Mouse (Mus musculus) spleen, adult 12 weeks (tissue): Measurements from ENCODE around the gene Macc1.

Experiments
- DNase-seq: peaks from one replicate; pipeline ENCODE4 v3.0.0; 2022; ENCODE audit warnings: low spot score

Gene Macc1

DNA sequence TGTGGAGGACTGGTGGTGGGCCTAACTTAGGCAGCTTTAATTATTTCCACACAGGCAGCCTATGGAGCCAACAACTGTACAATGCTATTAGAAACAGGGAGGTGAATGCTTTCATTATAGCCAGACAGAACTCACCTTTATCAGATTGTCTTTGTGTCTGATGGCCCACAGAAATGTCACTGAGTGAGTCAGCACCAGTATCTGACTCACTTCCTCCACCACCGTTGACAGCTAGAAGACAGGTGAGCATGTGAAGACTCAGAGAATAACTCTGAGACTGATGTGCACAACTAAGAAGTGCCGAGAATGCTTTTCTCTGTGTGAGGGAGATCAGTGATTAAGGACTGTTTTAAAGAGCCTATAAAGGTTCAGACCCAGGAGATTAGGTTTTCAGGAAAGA, 73.9 kb downstream of the Macc1 start:
- DNase-seq: no peak

DNA sequence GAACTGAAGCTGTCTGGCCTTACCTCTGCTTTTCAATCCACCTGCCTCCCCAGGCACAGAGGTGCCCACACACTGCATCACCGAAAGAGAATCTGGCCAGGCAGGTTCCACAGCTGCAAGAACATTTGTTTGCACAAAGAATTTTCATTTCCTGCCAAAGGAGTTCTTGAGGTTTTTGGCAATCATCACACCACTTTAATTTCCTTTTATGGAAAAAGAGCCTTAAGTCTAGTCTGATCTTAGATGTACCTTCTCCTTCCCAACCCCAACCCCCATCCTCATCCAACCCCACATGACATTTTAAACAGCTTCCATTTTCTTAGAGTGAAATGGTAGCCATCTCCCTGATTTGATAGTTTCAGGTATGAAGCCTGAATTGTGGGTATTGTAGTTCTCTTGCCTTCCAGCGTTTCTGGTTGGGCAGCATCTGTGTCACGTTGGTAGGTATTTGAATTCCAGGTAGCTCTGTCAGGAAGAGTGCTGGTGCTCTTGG, 76.2 kb downstream of the Macc1 start:
- no peak for DNase-seq

DNA sequence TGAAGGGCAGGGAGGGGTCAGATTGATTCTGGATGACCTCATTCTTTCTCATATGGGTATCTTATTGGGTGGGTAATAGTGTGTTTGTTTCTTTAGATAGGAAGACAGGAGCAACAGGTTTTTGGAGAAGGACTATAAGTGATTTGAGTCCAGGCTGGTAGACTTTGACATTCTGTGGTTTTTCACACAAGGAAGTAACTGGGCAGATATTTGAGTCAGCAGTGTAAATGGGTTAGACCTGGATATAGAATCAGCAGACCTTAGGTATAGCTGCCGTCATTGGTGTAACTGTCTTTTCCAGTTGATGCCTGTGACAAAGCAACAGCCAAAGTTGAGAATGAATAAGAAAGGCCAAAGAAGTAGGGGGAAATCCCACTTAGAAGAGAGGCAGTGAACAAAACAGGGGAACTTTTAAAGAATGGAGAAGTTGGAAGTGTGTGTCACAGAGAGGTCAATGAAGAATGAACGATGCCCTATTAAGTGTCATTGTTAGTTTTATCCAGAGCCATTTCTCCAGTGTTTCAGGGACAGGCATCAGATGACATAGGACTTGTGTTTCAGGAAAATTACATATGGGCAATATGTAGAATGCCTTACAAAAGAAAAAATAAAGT, 84.1 kb downstream of the Macc1 start:
- no peak for DNase-seq

DNA sequence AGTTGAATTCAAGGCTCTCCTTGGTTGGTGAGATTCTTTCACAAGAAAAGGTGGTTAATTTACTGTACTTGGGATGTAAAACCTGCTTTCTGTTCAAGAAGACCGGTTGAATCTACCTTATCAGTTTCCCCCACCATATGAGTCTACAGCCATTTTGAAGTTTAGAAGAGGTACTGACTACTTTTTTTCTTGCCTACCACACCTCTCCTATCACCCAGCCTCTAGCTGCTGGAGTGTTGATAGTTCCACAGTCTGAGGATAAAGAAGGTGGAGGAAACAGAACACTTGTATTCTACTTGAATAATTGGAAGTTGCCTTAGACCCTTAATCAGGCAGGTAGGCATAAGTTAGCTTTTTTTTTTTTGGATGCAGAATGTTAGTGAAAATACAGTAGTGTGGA, 88.2 kb downstream of the Macc1 start:
- DNase-seq: no peak

DNA sequence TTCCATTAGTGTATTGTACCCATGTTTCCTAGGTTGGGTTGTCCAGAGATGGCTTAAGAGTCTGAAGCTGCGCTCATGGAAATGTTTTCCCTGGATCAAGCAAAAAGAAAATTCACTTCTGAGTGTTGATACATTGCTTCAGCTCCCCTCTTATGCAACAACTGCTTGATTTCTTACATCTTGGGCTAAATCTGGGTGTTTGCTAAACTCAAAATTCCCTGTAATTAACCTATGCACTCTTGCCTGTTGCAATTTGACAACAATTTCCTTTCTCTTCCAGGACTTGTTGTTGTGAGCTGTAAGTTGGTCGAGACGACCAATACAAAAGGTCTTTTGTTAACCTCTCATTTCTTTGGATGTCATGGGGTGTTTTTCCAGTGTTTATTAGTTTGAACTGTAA, 88.7 kb downstream of the Macc1 start:
- no peak for DNase-seq

DNA sequence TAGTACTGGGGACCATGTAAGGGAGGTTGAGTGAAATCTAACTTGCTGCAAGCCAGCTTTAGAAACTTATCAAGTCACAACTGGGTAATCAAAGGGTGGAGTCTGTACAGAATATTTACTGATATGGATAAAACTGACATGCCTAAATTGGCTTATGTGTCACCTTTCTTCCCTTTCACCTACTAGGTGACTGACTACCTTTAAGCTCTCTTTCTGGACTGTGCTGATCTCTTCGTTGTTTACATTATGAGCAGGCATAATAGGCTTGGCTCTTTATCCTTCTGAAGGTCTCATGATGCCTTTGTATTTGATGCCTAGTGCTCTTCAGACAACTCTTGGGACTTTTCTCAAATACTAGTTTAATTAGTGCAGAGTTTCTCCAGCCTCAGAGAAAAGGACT, 90.7 kb downstream of the Macc1 start:
- DNase-seq: no peak

DNA sequence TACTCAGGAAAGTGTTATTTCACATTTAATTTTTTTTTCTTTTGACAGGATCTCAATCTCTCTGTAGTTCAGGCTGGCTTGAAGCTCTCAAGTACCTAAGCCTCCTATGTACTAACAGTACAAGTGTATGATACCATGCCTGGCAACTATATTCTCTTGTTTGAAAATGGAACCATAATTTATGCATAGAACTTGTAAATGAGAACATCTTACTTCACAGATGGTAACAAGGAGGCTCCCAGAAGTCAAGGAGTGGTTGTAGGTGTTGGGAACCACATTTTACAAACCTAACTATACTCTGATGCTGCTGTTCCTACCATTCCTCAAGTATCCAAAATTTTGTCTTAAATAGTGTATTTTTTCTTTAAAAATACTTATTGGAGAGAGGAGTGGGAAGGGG, 96.5 kb downstream of the Macc1 start:
- no peak for DNase-seq

DNA sequence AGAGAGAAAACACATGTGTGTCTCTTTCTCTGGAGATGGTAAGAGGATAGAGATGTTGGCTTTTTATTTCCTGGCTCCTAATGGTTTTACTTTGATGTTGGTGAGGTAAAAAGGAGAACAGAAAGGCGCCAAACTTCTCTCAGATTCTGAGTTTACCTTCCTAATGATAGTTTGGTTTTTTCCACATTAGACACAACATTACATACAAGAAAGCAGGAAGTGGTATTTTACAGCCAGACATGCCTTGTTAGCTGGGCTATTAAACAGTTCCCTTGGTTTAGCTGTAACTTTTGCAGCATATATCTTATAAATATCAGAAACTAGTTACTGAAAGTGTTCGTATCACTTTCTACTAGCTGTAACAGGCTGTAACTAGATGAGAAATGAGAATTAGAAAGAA, 96.9 kb downstream of the Macc1 start:
- DNase-seq: no peak

DNA sequence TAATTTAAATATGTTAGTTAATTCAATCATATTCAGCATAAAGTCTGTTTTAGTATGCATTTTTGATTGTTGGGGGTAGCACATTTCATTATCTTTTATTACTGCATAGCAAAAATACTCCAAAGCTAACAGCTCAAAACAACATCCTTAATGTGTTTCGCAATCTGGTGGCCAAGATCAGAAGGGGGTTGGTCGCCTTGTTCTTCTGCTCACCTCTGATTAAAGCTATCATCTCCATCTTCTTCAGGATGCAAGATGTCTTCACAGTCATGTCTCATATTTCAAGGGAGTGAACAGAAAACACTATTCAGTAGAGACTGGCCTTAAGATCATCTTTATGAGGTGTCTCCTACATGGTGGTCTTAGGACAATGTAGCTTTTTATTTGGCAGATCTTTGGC, 97.9 kb downstream of the Macc1 start:
- DNase-seq: no peak

DNA sequence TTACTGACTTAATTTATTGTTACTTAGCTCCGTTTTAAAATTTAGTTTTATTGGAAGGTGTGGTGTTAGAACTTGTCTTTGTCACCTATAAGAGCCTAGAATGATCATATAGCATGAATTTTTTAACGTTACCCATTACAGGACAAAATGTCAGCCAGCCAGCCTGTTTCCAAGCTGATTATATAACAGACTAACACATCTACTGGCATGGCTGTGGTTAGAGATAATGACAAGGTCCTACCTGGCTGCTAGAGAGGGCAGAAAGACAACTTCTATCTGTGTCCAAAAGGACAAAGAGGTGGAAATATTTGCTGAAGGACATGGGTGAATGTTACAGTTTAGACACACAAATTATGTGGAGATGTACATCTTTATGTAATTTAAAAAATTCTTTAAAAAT, 101.8 kb downstream of the Macc1 start:
- no peak for DNase-seq

DNA sequence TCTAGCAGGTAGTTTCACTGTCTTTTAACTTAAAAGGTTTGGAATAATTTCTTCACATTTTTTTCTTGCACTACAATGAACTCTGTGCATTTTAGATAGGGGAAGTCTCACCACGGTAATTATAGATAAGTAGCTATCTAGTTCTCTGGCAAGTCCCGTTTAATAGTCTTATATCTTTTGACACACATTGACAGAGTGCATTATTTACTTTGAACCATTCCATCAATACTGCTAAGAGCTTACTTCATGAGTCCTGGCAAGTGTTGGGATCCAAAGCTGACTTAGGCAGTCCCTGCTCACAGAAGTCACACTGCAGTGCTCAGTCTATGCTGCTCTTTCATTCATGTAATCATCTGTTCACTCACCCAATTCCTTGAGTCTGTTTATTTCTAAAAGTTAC, 111.7 kb downstream of the Macc1 start:
- no peak for DNase-seq

DNA sequence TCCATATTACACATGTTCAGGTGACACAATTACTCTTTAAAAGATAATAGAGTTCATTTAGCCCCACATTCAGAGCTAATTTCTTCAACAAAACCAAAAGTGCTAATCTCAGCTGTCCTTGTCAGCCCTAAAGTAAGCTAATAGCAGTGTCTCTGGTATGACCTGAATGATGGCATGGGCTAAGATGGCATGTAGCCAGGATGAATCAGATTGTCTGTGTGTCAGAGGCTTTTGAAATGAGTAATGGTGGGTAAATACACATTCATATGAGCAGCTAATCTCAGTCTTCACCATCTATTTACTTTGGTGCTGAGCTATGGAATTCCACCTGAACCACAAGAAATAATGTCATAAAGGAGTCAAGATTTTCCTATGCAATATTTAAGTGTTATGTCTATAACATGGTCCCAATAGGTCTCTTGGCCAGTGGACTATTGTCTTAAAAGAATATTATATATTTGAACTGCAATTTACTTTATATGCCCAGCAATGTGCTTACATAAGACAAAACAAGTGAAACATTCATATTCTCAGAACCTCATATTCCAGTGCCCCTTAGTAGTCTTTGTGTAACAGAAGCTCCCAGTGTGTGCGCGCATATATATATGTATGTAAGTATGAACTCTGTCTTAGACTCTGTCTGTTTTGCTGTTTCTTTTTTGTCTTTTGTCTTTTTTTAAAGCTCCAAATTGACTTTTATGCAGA, 112.3 kb downstream of the Macc1 start:
- no peak for DNase-seq

DNA sequence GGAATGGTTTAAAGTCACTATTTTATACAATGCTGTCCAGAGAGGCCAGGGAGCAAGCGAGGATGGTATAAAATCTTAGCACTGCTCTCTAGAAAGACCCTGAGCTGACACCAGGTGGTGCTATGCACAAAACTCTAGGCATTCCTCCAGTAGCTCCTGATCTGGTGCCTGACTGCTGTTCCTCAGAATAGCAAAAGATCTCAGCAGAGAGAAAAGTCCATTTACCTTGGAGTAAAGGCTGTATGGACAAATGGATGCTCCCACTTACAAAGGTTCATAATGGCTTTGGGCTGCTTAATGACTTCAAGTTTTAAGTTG, 112.8 kb downstream of the Macc1 start:
- DNase-seq: no peak

DNA sequence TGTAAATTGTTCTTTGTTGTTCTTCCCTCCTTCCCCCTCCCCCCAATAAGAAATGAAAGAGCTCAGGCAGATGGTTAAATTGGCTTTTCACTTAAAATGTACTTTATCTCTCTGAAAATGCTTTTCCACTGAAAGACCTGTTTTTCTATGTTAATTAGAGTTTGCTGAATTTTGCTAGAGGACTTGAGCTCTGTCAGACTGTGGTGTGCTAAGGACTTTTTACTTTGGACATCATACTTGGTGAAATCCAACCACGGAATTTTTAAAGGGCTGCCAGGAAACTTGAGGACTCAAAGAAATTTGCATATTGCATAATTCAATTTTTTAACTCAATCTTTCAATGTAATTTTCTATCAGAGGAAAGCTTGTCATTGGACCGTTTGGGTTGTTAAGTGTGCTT, 126.7 kb downstream of the Macc1 start:
- no peak for DNase-seq

DNA sequence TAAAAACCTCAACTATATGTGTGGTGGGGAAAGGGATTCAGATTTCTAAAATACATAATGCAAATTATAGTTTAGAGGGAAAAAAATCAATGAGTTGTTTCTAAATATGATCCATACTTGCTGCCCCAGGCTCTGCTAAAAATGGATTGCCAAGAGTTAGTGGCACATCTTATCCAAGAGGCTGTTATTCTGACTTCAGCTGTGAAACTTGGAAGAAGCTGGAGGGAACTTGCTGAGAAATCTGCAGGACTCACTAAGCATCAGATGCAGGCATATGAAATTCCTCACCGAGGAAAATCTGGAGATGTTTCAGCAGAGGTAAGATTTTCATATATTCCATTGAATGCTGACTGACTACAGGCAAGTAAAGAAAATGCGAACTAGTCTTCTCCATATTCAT, 136.0 kb downstream of the Macc1 start:
- DNase-seq: no peak

DNA sequence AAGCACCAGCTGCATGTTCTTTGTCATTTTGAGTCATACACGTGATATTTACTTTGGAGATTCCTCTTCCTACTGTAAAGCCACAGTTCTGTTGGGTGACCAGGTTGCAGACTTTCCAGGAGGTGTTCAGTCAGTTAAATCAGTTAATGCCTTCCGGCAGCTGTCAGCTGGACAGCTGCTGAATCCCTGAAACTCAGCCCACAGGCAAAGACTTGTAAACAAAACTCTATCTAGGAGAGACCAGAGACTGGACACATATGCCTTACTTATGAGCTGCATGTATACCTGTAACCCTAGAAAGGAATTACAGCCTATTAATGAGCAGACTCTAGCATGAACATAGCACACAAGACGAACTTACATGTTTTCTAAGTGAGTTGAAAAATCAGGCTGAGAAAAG, 137.2 kb downstream of the Macc1 start:
- no peak for DNase-seq

DNA sequence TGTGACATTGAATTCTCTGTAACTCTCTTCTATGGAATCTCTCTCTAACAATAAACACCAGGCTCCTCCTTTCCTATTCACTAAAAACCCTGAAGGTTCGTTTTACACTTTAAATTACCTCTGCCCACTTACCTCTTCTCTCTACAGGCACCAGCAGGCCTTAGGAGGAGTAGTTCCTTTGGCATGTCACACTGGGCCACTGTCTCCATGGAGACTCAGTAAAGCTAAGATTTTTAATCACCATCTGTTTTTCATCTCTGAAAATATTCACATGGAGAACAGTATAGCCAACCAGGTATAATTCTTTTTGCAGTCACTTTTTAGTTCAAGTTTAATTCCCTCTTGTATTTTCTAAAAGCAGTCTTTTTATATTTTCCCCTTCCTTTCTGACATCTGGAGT, 140.0 kb downstream of the Macc1 start:
- no peak for DNase-seq

DNA sequence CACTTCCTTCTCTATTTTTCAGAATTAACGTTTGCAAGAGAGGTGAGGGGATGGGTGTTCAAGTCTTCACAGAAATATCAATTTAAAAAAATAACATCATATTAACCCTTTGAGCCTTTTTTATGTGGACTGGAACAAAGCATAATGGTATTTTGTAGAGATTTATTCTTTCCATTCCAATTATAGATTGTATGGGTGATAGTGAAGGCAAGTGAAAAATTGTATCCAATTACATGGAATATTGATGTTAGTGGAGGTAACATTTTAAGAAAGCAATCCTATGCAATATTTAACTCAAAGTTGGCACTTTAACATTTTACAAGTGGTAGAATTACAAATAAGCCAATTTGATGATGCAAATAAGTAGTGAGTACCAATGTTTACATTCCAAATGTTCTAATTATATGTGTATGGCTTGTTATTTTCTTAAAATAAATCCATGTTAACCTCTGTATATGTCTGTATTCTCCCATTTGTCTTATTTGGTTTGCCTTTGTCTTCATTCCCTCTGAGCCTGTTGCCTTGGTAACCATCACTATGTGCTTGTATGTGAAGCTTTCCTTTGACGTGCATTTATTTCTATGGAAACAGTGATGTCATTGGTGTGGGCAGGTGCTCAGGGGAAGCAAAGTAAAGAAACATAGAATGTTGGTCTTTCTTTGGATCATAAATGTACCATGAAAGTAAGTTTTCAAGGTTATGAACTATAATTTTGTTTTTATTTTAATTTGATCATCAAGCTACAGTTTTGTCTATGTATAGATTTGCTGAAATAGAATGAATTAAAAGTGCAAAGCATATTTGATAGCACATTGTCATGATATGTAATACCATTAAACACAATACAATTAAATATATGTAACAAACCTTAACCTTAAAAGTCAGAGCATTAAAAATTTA, 150.2 kb downstream of the Macc1 start:
- DNase-seq: no peak

DNA sequence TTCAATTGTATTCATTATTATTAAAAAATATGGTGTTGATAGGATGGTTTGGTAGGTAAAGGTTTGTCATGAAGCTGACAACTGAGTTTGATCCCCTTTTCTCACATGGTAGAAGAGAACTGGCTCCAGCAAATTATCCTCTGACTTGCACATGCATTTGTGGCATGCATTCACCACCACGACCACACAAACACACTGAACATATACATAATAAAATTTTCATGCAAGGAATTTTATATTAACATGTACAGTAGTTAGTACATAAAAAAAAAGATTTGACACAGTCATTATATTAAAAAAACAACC, 150.8 kb downstream of the Macc1 start:
- no peak for DNase-seq

DNA sequence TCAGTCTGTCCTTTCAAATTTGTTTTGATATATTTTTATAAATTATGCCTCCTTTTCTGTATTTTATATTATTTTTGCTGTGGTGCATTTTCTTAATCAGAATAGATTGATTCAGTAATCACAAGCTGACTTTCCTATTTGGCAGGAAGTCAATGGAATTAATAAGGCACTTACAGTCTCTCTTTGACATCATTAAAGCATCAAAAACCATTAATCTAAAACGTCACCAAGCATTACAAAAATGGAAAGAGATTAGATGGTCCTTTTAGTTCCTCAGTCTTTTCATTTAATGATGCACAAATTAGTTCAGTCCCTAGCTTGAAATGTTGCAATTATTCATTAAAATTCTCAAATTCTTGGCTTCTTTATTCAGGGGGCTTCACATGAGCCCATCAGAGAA, 153.6 kb downstream of the Macc1 start:
- no peak for DNase-seq

DNA sequence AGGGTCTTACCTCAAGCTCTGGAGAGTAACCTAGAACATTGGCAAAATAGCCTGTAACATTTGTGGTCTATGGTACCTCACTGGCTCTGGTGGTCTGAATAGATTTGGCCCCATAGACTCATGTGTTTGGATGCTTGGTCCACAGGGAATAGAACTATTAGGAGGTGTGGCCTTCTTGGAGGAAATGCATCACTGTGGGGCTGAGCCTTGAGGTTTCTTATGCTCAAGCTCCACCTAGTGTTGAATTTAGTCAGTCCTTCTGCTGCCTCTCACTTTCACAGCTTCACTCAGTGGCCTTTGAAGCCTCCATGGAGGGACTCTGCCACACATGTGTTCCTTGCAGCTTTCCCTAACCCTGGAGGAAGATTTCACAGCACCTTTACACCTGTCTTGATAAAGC, 156.2 kb downstream of the Macc1 start:
- DNase-seq: no peak

DNA sequence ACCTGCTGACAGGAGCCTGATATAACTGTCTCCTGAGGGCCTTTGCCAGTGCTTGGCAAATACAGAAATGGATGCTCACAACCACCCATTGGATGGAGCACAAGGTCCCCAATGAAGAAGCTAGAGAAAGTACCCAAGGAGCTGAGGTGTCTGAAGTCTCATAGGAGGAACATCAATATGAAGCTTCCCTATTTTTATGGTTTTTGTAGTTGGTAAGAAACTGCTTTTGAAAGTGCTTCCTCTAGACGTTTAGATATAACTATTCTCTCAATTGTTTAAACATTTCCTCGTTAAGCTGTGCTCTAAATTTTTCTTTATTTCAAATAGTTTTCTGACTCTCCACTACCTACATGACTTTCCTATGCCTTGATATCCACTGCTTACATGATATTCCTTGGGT, 169.2 kb downstream of the Macc1 start:
- DNase-seq: no peak

DNA sequence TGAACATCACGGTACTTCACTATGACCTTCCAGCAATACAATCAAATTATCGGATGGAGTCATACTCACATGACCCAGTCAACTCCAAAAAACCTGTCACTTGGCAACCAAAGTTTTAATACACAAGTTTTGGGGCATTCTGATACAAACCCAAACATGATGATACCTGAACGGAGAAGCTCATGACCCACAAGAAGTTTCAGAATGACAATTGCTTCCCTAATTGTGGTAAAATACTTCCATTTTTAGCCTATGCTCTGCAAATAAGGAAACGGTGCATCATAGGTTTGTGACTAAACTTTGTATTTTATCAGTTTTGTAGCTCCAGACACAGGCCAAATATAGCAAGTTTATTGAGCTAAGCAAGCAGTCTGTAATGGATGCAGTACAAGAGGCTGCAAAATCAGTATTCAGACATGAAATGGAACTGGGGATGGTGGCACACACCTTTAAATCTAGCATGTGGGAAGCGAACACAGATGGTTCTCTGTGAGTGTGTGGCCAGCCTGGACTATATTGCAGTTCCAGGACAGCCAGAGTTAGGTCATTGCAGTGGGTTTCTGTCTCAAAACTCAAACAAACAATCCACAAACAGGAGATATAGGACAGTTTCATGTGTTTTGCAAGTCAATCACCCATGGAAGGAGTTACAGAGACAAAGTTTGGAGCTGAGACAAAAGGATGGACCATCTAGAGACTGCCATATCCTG, 170.0 kb downstream of the Macc1 start:
- no peak for DNase-seq
